Mouse (Mus musculus) liver, embryonic 12.5 days (tissue): ENCODE measurements around the gene Prss37. TPM values are rescaled to one million over a fixed set of nuclear protein-coding genes. Genes with fewer than 3 reads are reported as not detected.

Source experiments
- ATAC-seq: fragments of 200-750 bp; cut with Nextera tagmentation; 2 replicates; pipeline ENCODE4 v1.8.0; 2017; ENCODE audit warnings: moderate number of reproducible peaks, mild to moderate bottlenecking, moderate library complexity
- H3K27ac ChIP-seq: fragments of 300-500 bp; sonication (generic); 2 replicates; pipeline ENCODE4 v1.5.1; 2016; ENCODE audit warnings: mild to moderate bottlenecking
- H3K27me3 ChIP-seq: fragments of 300-500 bp; sonication (generic); replicated peaks from 2 replicates; pipeline ENCODE4 v1.6.1; 2016; ENCODE audit warnings: mild to moderate bottlenecking, moderate library complexity
- H3K36me3 ChIP-seq: fragments of 300-500 bp; sonication (generic); 2 replicates; pipeline ENCODE4 v1.6.1; 2016; ENCODE audit warnings: mild to moderate bottlenecking, moderate library complexity
- H3K4me1 ChIP-seq: fragments of 300-500 bp; sonication (generic); 2 replicates; pipeline ENCODE4 v1.6.1; 2016
- H3K4me2 ChIP-seq: fragments of 300-500 bp; sonication (generic); 2 replicates; pipeline ENCODE4 v1.6.1; 2016; ENCODE audit warnings: mild to moderate bottlenecking, moderate library complexity
- H3K4me3 ChIP-seq: fragments of 300-500 bp; sonication (generic); 2 replicates; pipeline ENCODE4 v1.5.1; 2016; ENCODE audit warnings: mild to moderate bottlenecking, moderate library complexity
- H3K9ac ChIP-seq: fragments of 300-500 bp; sonication (generic); 2 replicates; pipeline ENCODE4 v1.6.1; 2016; ENCODE audit warnings: mild to moderate bottlenecking, moderate library complexity
- H3K9me3 ChIP-seq: fragments of 300-500 bp; sonication (generic); replicated peaks from 2 replicates; pipeline ENCODE4 v1.6.1; 2016; ENCODE audit warnings: mild to moderate bottlenecking, moderate library complexity
- WGBS: fragments of 180-500 bp; shearing (Covaris S2); methylation state at CpG from one replicate; pipeline ENCODE4 v1.1.7; 2016; ENCODE audit not compliant: insufficient replicate concordance; 5-methylcytosine and 5-hydroxymethylcytosine counted together
- polyA plus RNA-seq: library from polyadenylated mRNA; unstranded; fragments of >200 nt; fragmentation: Nextera tagmentation; extraction: Ambion mirVana; gene quantifications from 2 replicates; pipeline ENCODE4 v1.2.1, GENCODE M21; 2016

Gene Prss37
- not detected in 2 replicates for polyA plus RNA-seq

DNA sequence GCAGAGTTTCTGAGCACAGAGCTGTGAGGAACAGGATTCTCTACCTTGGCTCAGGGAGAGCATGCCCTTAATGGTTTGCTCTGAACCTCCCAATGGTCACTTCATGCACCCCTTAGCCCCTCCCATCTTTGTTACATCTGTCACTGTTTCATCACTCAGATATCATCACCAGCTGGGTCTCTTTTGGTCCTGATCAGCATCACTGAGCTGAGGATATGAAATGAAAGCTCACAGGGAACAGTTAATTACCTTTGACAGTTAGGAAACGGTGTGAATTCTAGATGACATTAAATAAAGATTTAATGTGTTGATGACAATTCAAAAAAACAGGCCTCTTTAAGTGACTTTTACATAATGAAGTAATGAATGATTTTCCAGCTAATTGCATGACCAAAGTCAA is at the start of gene Prss37:
Prss37 (minus strand) TSS at position 101 of the 400 bp plus-strand sequence.
- Histone ChIP-seq H3K4me3 (no peak within 1 kb of the TSS), H3K27me3 (no peaks in the 10 kb centered on the region), H3K36me3 (no peaks in the 10 kb centered on the region), H3K27ac (no peak within 1 kb of the TSS), H3K4me1 (no peaks in the 10 kb centered on the region), H3K9ac (no peak within 1 kb of the TSS), H3K9me3 (no peaks in the 10 kb centered on the region), H3K4me2 (no peak within 1 kb of the TSS)
- WGBS, result 85% methylated on average over 1 of the region's 1 CpGs
- ATAC-seq, result no peak

DNA sequence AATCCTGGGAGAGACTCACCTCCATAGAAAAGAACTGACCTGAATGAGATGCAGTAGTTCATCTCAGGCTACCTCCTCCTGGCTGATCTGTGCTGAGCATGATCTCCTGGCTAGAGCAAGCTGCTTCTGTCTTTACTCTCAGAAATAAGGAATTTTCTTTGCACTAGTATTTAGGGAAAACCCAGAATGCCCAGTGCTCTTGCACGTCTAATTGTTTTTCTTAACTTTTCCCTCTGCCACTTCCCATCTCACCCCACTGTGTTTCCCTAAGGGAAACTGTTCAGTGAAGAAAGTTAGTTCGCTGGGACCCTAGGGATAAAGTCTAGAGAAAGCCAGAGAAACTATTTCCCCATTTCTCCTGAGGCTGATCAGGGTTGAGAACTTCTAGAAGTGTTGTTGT is 35.6 kb upstream of the Prss37 start, which contains the start of gene Olfr461:
Olfr461 (minus strand) TSS at position 101 of the 400 bp plus-strand sequence.
- H3K4me1 ChIP-seq, result no peaks in the 10 kb centered on the region
- no peak within 1 kb of the TSS for H3K4me2 ChIP-seq
- H3K4me3 ChIP-seq, result no peak within 1 kb of the TSS
- ATAC-seq, result no peak
- H3K27ac ChIP-seq, result no peak within 1 kb of the TSS
- no peaks in the 10 kb centered on the region for H3K9me3 ChIP-seq
- no peak within 1 kb of the TSS for H3K9ac ChIP-seq
- WGBS, result 54% methylated on average over 2 of the region's 2 CpGs
- no peaks in the 10 kb centered on the region for H3K36me3 ChIP-seq
- H3K27me3 ChIP-seq, result no peaks in the 10 kb centered on the region

DNA sequence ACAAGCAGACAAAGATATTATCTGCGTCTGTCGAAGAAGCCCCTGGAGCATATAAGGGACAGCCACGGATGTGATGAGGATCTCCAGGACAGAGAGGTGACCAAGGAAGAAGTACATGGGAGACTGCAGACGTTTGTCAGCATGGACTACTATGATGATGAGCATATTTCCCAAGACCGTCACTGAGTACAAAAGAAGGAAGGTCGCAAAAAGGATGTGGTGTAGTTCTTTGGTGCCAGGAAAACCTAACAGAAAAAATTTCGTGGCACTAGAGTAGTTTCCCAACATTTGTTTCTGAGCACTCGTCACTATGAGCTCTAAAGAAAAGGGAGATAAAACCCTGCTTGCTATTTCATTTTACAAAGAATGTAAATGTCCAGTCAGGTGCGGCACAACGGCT is 25.4 kb upstream of the Prss37 start:
- ATAC-seq, result no peak
- H3K36me3 ChIP-seq, result no peaks in the 10 kb centered on the region
- H3K27me3 ChIP-seq, result no peaks in the 10 kb centered on the region
- H3K4me3 ChIP-seq, result no peak overlapping the region
- H3K9ac ChIP-seq, result no peak overlapping the region
- H3K27ac ChIP-seq, result no peak overlapping the region
- no peaks in the 10 kb centered on the region for H3K4me1 ChIP-seq
- H3K4me2 ChIP-seq, result no peak overlapping the region
- WGBS, result 63% methylated on average over 10 of the region's 10 CpGs
- H3K9me3 ChIP-seq, result no peaks in the 10 kb centered on the region

DNA sequence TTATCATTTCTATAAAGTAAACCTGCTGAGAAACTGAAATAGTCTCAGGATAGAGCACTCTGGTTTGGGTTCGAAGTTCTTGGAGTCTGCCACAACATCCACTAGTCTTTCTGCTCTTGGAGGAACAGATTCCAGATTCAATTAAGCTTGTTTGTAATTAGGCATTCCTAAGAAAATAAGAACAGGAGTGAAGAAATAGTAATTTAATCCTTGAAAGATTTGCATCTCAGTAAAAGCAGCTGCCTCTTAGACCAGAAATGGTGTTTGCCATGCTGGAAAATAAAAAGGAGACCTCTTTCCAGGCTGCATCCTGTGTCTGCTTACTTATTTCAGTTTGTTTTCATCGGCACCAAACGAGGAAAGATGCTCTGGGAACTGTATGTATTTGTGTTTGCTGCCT is 26.1 kb downstream of the Prss37 start, which contains the start of gene Tas2r108:
Tas2r108 (plus strand) TSS at position 301 of the 400 bp plus-strand sequence.
- WGBS, result 66% methylated on average over 3 of the region's 3 CpGs
- no peak within 1 kb of the TSS for H3K27ac ChIP-seq
- H3K36me3 ChIP-seq, result no peaks in the 10 kb centered on the region
- H3K27me3 ChIP-seq, result no peaks in the 10 kb centered on the region
- H3K4me1 ChIP-seq, result no peaks in the 10 kb centered on the region
- H3K9ac ChIP-seq, result no peak within 1 kb of the TSS
- no peak within 1 kb of the TSS for H3K4me2 ChIP-seq
- no peak for ATAC-seq
- H3K4me3 ChIP-seq, result no peak within 1 kb of the TSS
- H3K9me3 ChIP-seq, result no peaks in the 10 kb centered on the region

DNA sequence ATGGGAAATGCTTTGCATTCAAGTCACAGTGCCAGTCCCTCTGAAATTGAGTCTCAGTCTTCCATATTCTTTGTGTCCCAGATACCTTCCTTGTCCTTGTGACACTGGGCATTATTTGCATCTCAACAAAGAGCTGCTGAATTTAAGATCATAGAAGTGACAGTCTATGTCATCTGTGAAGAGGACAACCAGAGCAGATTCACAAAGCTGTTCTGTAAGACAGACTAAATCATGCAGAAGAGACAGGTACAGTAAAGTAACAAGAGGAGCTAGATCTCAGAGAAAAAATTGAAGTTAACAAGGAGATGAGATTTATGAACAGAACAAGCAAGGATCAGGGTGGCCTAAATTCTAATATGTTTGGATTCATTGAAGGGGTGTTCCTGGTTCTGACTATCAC is 28.4 kb downstream of the Prss37 start, which contains the start of gene Tas2r137:
Tas2r137 (plus strand) TSS at position 301 of the 400 bp plus-strand sequence.
- ATAC-seq, result no peak
- Histone ChIP-seq H3K9me3 (no peaks in the 10 kb centered on the region), H3K27ac (no peak within 1 kb of the TSS), H3K27me3 (no peaks in the 10 kb centered on the region), H3K4me3 (no peak within 1 kb of the TSS), H3K4me2 (no peak within 1 kb of the TSS), H3K9ac (no peak within 1 kb of the TSS), H3K4me1 (no peaks in the 10 kb centered on the region), H3K36me3 (no peaks in the 10 kb centered on the region)

DNA sequence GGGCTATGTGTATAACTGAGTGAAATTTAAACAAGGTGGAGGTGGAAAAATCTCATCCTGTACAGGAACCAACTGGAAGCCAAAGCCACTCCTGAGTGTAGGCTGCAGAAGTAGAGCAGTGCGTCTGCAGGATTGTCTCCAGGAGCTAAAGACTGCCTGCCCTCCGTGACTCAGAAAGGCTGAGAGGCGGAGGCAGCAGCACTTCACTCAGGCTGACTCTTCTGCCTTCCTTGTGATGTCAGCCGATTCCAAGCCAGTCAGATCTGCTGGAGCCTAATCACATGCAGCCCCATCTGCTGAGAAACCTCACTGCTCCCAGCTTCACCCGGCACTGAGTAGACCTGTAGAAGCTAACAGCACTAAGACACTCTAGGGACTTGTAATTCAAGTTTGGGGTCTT is 37.0 kb downstream of the Prss37 start:
- H3K36me3 ChIP-seq, result peaks cover 63% of the 10 kb centered on the region

GRCm38 (mm10) chr6:40479705-40480104 is 39.6 kb downstream of the Prss37 start:
- no peaks in the 10 kb centered on the region for H3K9me3 ChIP-seq
- H3K4me2 ChIP-seq, result no peak overlapping the region
- no peak overlapping the region for H3K4me3 ChIP-seq
- H3K27me3 ChIP-seq, result no peaks in the 10 kb centered on the region
- no peak for ATAC-seq
- H3K4me1 ChIP-seq, result no peaks in the 10 kb centered on the region
- peaks cover 75% of the 10 kb centered on the region for H3K36me3 ChIP-seq
- no peak overlapping the region for H3K9ac ChIP-seq
- WGBS, result 73% methylated on average over 1 of the region's 1 CpGs
- H3K27ac ChIP-seq, result no peak overlapping the region

More for the DNA sequence above, 37.0 kb downstream of the Prss37 start:
- 87% methylated on average over 5 of the region's 5 CpGs for WGBS
- H3K4me3 ChIP-seq, result no peak overlapping the region
- ATAC-seq, result no peak
- no peaks in the 10 kb centered on the region for H3K4me1 ChIP-seq
- no peak overlapping the region for H3K27ac ChIP-seq
- no peak overlapping the region for H3K9ac ChIP-seq
- H3K27me3 ChIP-seq, result no peaks in the 10 kb centered on the region
- H3K9me3 ChIP-seq, result no peaks in the 10 kb centered on the region
- H3K4me2 ChIP-seq, result no peak overlapping the region

GRCm38 (mm10) chr6:40476132-40476531 is 43.2 kb downstream of the Prss37 start:
- 68% methylated on average over 4 of the region's 4 CpGs for WGBS
- H3K9me3 ChIP-seq, result no peaks in the 10 kb centered on the region
- no peak for ATAC-seq
- peaks cover 58% of the 10 kb centered on the region for H3K36me3 ChIP-seq
- no peaks in the 10 kb centered on the region for H3K27me3 ChIP-seq
- no peak overlapping the region for H3K9ac ChIP-seq
- H3K4me2 ChIP-seq, result no peak overlapping the region
- no peak overlapping the region for H3K4me3 ChIP-seq
- peaks cover 8% of the 10 kb centered on the region for H3K4me1 ChIP-seq
- H3K27ac ChIP-seq, result no peak overlapping the region

GRCm38 (mm10) chr6:40471720-40472010 is 47.6 kb downstream of the Prss37 start:
- peak overlapping the region; percentile 83 for H3K4me2 ChIP-seq
- H3K4me3 ChIP-seq, result peak overlapping the region; percentile 84
- H3K27me3 ChIP-seq, result no peaks in the 10 kb centered on the region
- peaks cover 10% of the 10 kb centered on the region for H3K4me1 ChIP-seq
- no peak for ATAC-seq
- H3K9ac ChIP-seq, result peak overlapping the region; percentile 85
- peaks cover 33% of the 10 kb centered on the region for H3K36me3 ChIP-seq
- H3K27ac ChIP-seq, result peak overlapping the region; percentile 89
- under 1% methylated on average over 7 of the region's 7 CpGs for WGBS
- no peaks in the 10 kb centered on the region for H3K9me3 ChIP-seq

DNA sequence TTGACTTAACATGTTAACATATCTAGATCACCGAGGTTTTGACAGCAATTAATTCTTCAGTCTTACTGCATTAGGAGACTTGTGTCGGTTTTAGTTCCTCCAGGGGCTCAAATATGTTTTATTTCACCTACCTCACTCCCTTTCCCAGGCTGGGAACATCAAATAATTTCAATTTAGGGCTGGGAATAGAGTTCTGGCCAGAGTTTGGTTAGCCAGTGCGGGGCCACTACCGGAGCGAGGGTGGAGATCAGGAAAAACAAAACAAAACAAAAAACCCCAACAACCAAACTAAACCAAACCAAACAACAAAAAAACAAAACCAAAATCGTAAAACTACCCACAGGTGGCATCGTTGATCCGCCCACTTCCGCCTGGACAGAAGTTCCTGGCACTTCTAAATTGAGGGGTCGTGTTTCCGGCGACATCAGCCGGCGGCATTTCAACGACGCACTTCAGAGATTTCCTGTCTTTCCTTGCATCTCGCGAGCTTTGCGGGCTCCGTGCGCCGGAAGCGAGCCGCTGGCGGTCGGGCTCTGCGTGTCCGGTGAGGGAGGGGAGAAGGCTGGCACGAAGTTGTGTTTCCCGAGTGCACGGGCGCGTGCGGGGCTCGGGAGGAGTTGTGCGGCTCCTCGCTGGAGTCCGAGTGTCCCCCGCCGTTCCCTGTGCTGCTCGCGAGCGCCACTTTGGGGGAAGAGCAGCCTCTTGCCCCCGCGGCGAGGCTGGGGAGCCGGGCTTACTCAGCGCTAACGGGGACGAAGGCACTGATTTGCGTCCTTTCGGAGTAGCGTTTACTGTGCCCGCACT is 48.2 kb downstream of the Prss37 start, which contains the start of gene Ssbp1:
Ssbp1 (plus strand) TSS at position 437 of the 804 bp plus-strand sequence.
- H3K4me2 ChIP-seq, result peak within 1 kb of the TSS; percentile 83
- peak within 1 kb of the TSS; percentile 85 for H3K9ac ChIP-seq
- H3K9me3 ChIP-seq, result no peaks in the 10 kb centered on the region
- H3K36me3 ChIP-seq, result peaks cover 29% of the 10 kb centered on the region
- H3K4me3 ChIP-seq, result peak within 1 kb of the TSS; percentile 84
- no peaks in the 10 kb centered on the region for H3K27me3 ChIP-seq
- 2% methylated on average over 54 of the region's 54 CpGs for WGBS
- H3K27ac ChIP-seq, result peak within 1 kb of the TSS; percentile 89
- H3K4me1 ChIP-seq, result peaks cover 10% of the 10 kb centered on the region
- ATAC-seq, result peak; percentile 95

DNA sequence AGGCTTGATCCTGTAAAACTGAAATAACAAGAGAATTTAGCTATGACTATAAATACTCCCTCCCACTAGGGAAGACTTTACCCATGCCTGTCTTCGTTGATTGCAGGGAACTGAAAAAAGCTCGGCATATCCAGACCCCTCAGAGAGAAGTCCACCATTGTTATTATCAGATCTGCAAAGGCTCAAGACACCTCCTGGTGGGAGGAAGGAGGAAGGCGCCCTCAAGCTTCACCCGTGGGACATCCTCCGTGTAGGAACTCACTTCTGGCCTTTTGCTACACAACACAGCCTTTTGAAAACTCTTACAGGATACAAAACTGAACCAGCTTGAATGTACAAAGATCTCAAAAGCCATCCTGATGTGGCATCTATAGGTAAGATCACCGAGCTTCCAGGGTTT is 53.6 kb downstream of the Prss37 start:
- Histone ChIP-seq H3K9ac (no peak overlapping the region), H3K9me3 (no peaks in the 10 kb centered on the region), H3K36me3 (no peaks in the 10 kb centered on the region), H3K27ac (no peak overlapping the region), H3K4me2 (no peak overlapping the region), H3K4me3 (no peak overlapping the region), H3K27me3 (no peaks in the 10 kb centered on the region), H3K4me1 (peaks cover 2% of the 10 kb centered on the region; the same call in 1 of the 2 replicates)
- ATAC-seq, result no peak
- WGBS, result 38% methylated on average over 6 of the region's 6 CpGs
